Mouse (Mus musculus): ENCODE measurements around the gene Tpk1. TPM values are rescaled to one million over a fixed set of nuclear protein-coding genes. Genes with fewer than 3 reads are reported as not detected.

Gene Tpk1
- total and polyA plus RNA-seq, 3 experiments: 3.5 to 12.6 TPM; not detected in 1

GRCm38 (mm10) chr6:43551410-43551809 lies 114.7 kb downstream of the Tpk1 start:
- peaks cover 8 to 14% of the 10 kb centered on the region in 2 experiments for H3K4me1 ChIP-seq (ENCODE audit: control insufficient read depth in 1 of 2, insufficient read depth in 2 of 2, low read length in 2 of 2)
- no peaks in the 10 kb centered on the region for H3K79me2 ChIP-seq (ENCODE audit: control insufficient read depth, insufficient read depth, low read length, poor library complexity)
- no peak for DNase-seq (ENCODE audit: low read depth, low spot score)
- H3K9ac ChIP-seq (ENCODE audit: control insufficient read depth, low read depth, low read length, poor library complexity, severe bottlenecking): no peak overlapping the region
- peak overlapping the region; percentile 54; the same call in 1 of the 2 replicates for H3K27ac ChIP-seq (ENCODE audit: control insufficient read depth, low read depth, low read length)
- peaks cover 0 to 20% of the 10 kb centered on the region in 2 experiments; a peak in 2 of 4 replicates for H3K36me3 ChIP-seq (ENCODE audit: control insufficient read depth in 1 of 2, insufficient read depth in 2 of 2, low read length in 2 of 2)
- H3K4me3 ChIP-seq (ENCODE audit: control insufficient read depth in 1 of 2, insufficient read depth in 1 of 2, low read depth in 2 of 2, low read length in 2 of 2): no peak overlapping the region
- H3K9me3 ChIP-seq (replicated peaks; ENCODE audit: insufficient read depth, low read length): no peaks in the 10 kb centered on the region
- H3K27me3 ChIP-seq (ENCODE audit: control insufficient read depth in 1 of 2, insufficient read depth in 2 of 2, low read length in 2 of 2): no peaks in the 10 kb centered on the region
- TF ChIP-seq GATA1 (IDR thresholded peaks at IDR 0.05; ENCODE audit: low read depth, low read length) (peak; percentile 52), CHD2 (IDR thresholded peaks at IDR 0.05; ENCODE audit: low read length) (no peak), TAL1 (IDR thresholded peaks at IDR 0.05; ENCODE audit: low read length) (no peak), ZNF384 (IDR thresholded peaks at IDR 0.05; ENCODE audit: low read depth, low read length) (peak; percentile 58), ELF1 (IDR thresholded peaks at IDR 0.05; ENCODE audit: low read depth, low read length) (no peak), ETS1 (IDR thresholded peaks at IDR 0.05; ENCODE audit: low read depth, low read length) (no peak)

GRCm38 (mm10) chr6:43546537-43546936 lies 119.5 kb downstream of the Tpk1 start:
- H3K79me2 ChIP-seq (ENCODE audit: control insufficient read depth, insufficient read depth, low read length, poor library complexity): no peaks in the 10 kb centered on the region
- H3K4me3 ChIP-seq (ENCODE audit: control insufficient read depth in 1 of 2, insufficient read depth in 1 of 2, low read depth in 2 of 2, low read length in 2 of 2): no peak overlapping the region
- no peak overlapping the region for H3K27ac ChIP-seq (ENCODE audit: control insufficient read depth, low read depth, low read length)
- no peaks in the 10 kb centered on the region for H3K9me3 ChIP-seq (replicated peaks; ENCODE audit: insufficient read depth, low read length)
- no peak for TF ChIP-seq POLR2AphosphoS5 (IDR thresholded peaks at IDR 0.05; ENCODE audit: borderline replicate concordance, low read depth, low read length)
- TF ChIP-seq TBP (IDR thresholded peaks at IDR 0.05; ENCODE audit: low read depth, low read length): no peak
- TF ChIP-seq NELFE (IDR thresholded peaks at IDR 0.05; ENCODE audit: low read depth, low read length): no peak
- TF ChIP-seq RAD21 (IDR thresholded peaks at IDR 0.05; ENCODE audit: low read depth, low read length): no peak
- TF ChIP-seq ZKSCAN1 (IDR thresholded peaks at IDR 0.05; ENCODE audit: low read depth, low read length): no peak
- no peak for TF ChIP-seq BHLHE40 (IDR thresholded peaks at IDR 0.05; ENCODE audit: borderline replicate concordance, low read depth, low read length)
- TF ChIP-seq GABPA (IDR thresholded peaks at IDR 0.05; ENCODE audit: low read depth, low read length): no peak
- TF ChIP-seq E2F4 (IDR thresholded peaks at IDR 0.05; ENCODE audit: borderline replicate concordance, low read depth, low read length): no peak
- H3K4me1 ChIP-seq (ENCODE audit: control insufficient read depth in 1 of 2, insufficient read depth in 2 of 2, low read length in 2 of 2): peaks cover 3 to 4% of the 10 kb centered on the region in 2 experiments; a peak in 3 of 4 replicates
- no peaks in the 10 kb centered on the region for H3K27me3 ChIP-seq (ENCODE audit: control insufficient read depth in 1 of 2, insufficient read depth in 2 of 2, low read length in 2 of 2)
- DNase-seq (ENCODE audit: low read depth, low spot score): peak; percentile 53
- peaks cover 0 to 10% of the 10 kb centered on the region in 2 experiments; a peak in 2 of 4 replicates for H3K36me3 ChIP-seq (ENCODE audit: control insufficient read depth in 1 of 2, insufficient read depth in 2 of 2, low read length in 2 of 2)
- H3K9ac ChIP-seq (ENCODE audit: control insufficient read depth, low read depth, low read length, poor library complexity, severe bottlenecking): no peak overlapping the region

- H3K27ac ChIP-seq (ENCODE audit: control insufficient read depth, low read depth, low read length): no peak overlapping the region
- H3K27me3 ChIP-seq (ENCODE audit: control insufficient read depth in 1 of 2, insufficient read depth in 2 of 2, low read length in 2 of 2): no peaks in the 10 kb centered on the region
- H3K9ac ChIP-seq (ENCODE audit: control insufficient read depth, low read depth, low read length, poor library complexity, severe bottlenecking): no peak overlapping the region
- H3K79me2 ChIP-seq (ENCODE audit: control insufficient read depth, insufficient read depth, low read length, poor library complexity): no peaks in the 10 kb centered on the region
- H3K4me3 ChIP-seq (ENCODE audit: control insufficient read depth in 1 of 2, insufficient read depth in 1 of 2, low read depth in 2 of 2, low read length in 2 of 2): no peak overlapping the region
- no peak for DNase-seq (ENCODE audit: low read depth, low spot score)
- no peaks in the 10 kb centered on the region for H3K9me3 ChIP-seq (replicated peaks; ENCODE audit: insufficient read depth, low read length)
- H3K36me3 ChIP-seq (ENCODE audit: control insufficient read depth in 1 of 2, insufficient read depth in 2 of 2, low read length in 2 of 2): peaks cover 0 to 4% of the 10 kb centered on the region in 2 experiments; a peak in 2 of 4 replicates
- peaks cover 3 to 4% of the 10 kb centered on the region in 2 experiments; a peak in 3 of 4 replicates for H3K4me1 ChIP-seq (ENCODE audit: control insufficient read depth in 1 of 2, insufficient read depth in 2 of 2, low read length in 2 of 2)
- TF ChIP-seq ZC3H11A (IDR thresholded peaks at IDR 0.05; ENCODE audit: low read depth, low read length) (no peak), GABPA (IDR thresholded peaks at IDR 0.05; ENCODE audit: low read depth, low read length) (no peak), ZKSCAN1 (IDR thresholded peaks at IDR 0.05; ENCODE audit: low read depth, low read length) (no peak), NELFE (IDR thresholded peaks at IDR 0.05; ENCODE audit: low read depth, low read length) (no peak), KAT2A (conservative IDR thresholded peaks at IDR 0.05; ENCODE audit: low read depth, low read length) (no peak), CTCF (IDR thresholded peaks at IDR 0.05 in 2 of 3, conservative IDR thresholded peaks at IDR 0.05 in 1 of 3; ENCODE audit: control insufficient read depth in 1 of 3, insufficient read depth in 1 of 3, low read depth in 2 of 3, low read length in 3 of 3, poor library complexity in 1 of 3, severe bottlenecking in 1 of 3) (no peak), MEF2A (IDR thresholded peaks at IDR 0.05; ENCODE audit: extremely low read depth, insufficient replicate concordance, low read depth, low read length, poor library complexity, severe bottlenecking) (no peak), POLR2A (IDR thresholded peaks at IDR 0.05; ENCODE audit: control insufficient read depth in 1 of 2, insufficient read depth in 1 of 2, low read depth in 1 of 2, low read length in 2 of 2, poor library complexity in 1 of 2) (no peak), RCOR1 (IDR thresholded peaks at IDR 0.05; ENCODE audit: low read depth, low read length) (no peak), ZMIZ1 (IDR thresholded peaks at IDR 0.05; ENCODE audit: low read depth, low read length) (no peak), SMC3 (IDR thresholded peaks at IDR 0.05; ENCODE audit: low read depth, low read length) (no peak), ETS1 (IDR thresholded peaks at IDR 0.05; ENCODE audit: low read depth, low read length) (no peak), HCFC1 (IDR thresholded peaks at IDR 0.05; ENCODE audit: low read depth, low read length) (no peak), JUND (IDR thresholded peaks at IDR 0.05; ENCODE audit: low read depth, low read length) (no peak), BHLHE40 (IDR thresholded peaks at IDR 0.05; ENCODE audit: borderline replicate concordance, low read depth, low read length) (no peak), ZNF384 (IDR thresholded peaks at IDR 0.05; ENCODE audit: low read depth, low read length) (no peak), EP300 (IDR thresholded peaks at IDR 0.05; ENCODE audit: low read depth in 1 of 2, low read length in 2 of 2) (no peak)
Measured at GRCm38 (mm10) chr6:43537252-43537870, 128.7 kb downstream of the Tpk1 start.
